Mouse (Mus musculus) neutrophil, adult 5-6 weeks (primary cell): ENCODE results near the gene Ddx54. TPM values are rescaled to one million over a fixed set of nuclear protein-coding genes. Genes with fewer than 3 reads are reported as not detected.

Experiments
- ATAC-seq: fragments of 151-379, 151-347 bp; 2 replicates; pipeline ENCODE4 v1.8.0; 2017; ENCODE audit warnings: mild to moderate bottlenecking, moderate TSS enrichment; ENCODE audit not compliant: insufficient number of reproducible peaks, poor library complexity, low FRiP score, severe bottlenecking; ENCODE audit errors: extremely low read depth
- total RNA-seq: library from RNA; stranded (forward); fragments of 200-1000 nt; gene quantifications from 2 replicates; pipeline ENCODE4 v1.2.3, GENCODE M21; 2017

Gene Ddx54
- total RNA-seq, 1 experiment from 2014 or later, result 61.8 TPM

- ATAC-seq, result no peak
These were observed 18.6 kb downstream of the Ddx54 start for GRCm38 (mm10) chr5:120631128-120631527.

DNA sequence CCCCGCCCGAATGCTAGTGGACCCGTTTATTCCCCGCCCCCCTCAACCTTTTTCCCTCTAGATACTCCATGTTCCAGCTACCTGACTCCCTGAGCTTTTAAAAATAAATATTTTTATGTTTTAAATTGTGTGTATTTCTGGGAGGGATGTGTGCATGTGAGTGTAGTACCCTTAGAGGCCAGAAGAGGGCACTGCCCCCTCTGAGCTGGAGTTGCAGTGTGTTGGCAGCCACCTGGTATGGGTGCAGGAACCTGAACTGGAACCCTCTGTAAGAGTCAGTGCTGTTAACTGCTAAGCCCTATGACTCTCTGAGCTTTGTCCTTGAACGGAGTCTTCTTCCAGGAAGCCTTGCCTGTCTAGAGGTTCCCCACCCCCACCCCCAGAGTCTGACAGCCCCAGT is 19.4 kb downstream of the Ddx54 start:
- ATAC-seq, result no peak

GRCm38 (mm10) chr5:120634131-120634530 is 21.6 kb downstream of the Ddx54 start, which contains the start of gene Cfap73:
TSS of gene Cfap73 (minus strand) at chr5:120634235.
- ATAC-seq, result no peak

DNA sequence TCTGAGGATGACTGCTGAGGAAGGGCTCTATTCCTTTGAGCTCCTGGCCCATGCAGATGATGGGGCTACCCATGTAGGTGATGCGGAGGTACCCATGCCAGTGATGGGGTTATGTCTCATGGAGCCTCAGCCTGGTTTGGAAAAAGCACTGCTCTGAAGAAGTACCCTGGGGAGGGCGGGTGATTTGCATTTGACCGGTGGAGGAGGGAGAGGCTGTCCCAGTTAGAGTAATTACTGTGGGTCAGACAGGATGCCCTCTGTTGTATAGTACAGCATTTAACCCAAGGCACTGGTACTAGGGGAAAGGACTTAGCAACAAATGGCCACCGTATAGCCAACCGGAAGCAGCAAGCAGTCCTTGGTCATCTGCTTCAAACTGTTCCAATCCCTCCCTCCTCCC is 22.3 kb downstream of the Ddx54 start:
- ATAC-seq, result 0 out of 2 replicates have a peak, but pooled peaks have one; percentile 14

DNA sequence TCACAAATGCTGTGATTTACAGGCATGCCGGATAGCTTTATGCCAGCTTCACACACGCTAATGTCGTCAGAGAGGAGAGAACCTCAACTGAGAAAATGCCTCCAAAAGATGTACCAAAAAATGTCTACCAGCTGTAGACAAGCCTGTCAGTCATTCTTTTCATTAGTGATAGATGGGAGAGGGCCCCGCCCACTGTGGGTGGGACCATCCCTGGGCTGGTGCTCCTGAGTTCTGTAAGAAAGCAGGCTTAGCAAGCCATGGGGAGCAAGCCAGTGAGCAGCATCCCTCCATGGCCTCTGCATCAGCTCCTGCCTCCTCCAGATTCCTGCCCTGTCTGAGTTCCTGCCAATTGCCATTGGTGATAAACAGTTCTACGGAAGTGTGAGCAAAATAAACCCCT is 23.1 kb downstream of the Ddx54 start:
- no peak for ATAC-seq

DNA sequence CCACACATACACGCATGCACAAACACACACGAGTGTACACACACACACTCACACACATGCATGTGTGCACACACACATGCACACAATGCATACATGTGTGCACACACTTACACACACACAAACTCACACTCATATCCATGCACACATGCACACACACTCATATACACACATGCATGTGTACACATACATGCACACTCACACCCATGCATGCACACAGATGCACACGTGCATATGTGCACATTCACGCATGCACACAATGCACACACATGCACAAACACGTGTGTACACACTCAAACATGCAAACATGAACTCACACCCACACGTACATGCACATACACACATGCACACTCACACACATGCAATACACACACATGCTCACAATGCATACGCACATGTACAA is 27.6 kb downstream of the Ddx54 start:
- ATAC-seq, result no peak

GRCm38 (mm10) chr5:120643365-120644085 is 31.0 kb downstream of the Ddx54 start:
- no peak for ATAC-seq

DNA sequence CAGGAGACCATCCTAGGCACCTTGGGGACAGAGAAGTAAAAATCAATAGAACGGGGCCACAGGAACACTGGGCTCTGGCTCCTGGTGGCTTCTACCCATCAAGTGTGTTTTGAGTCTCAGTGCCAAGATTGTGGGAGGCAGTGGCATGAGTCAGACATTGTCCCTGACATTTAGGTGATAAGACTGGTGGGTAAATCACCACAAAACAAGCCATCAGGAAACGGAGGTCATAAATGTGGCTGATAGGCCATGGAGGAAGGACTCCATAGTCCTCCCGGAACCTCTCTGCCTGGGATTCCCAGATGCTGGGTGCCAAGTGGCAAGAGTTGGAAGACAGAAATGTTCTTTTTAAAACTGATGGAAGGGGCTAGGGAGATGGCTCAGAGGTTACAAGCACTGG is 31.7 kb downstream of the Ddx54 start:
- no peak for ATAC-seq

GRCm38 (mm10) chr5:120645851-120646250 is 33.3 kb downstream of the Ddx54 start:
- no peak for ATAC-seq

GRCm38 (mm10) chr5:120647361-120647760 is 34.8 kb downstream of the Ddx54 start:
- ATAC-seq, result no peak

- ATAC-seq, result no peak
These were observed 35.4 kb downstream of the Ddx54 start for GRCm38 (mm10) chr5:120647814-120648491.

GRCm38 (mm10) chr5:120648569-120649373 is 36.2 kb downstream of the Ddx54 start, which contains the start of gene Rasal1:
TSS of gene Rasal1 (plus strand) at chr5:120648812.
- ATAC-seq, result peak; percentile 65

GRCm38 (mm10) chr5:120649374-120649933 is 36.9 kb downstream of the Ddx54 start:
- 0 out of 2 replicates have a peak, but pooled peaks have one; percentile 11 for ATAC-seq

DNA sequence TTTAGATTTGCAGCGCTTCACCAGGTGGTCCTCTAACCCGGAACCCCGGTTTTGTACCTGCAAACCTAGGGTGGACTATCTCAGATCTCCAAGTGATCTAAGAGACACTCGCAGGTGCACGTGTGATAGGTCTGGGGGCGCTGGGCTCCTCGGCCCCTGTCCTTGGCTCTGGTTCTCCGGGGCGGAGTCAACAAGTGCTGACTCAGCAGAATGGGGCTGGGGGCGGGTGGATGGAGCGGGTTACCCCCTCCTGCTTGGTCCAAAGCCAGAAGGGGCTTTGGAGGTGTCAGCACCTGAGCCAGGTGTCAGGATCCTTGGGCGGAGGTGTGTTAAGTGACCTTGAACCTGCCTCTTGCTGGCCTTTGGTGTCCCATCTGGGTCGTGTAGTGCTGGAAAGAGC is 37.4 kb downstream of the Ddx54 start:
- ATAC-seq, result no peak

- ATAC-seq, result no peak
These were observed 38.7 kb downstream of the Ddx54 start for GRCm38 (mm10) chr5:120651230-120651629.

DNA sequence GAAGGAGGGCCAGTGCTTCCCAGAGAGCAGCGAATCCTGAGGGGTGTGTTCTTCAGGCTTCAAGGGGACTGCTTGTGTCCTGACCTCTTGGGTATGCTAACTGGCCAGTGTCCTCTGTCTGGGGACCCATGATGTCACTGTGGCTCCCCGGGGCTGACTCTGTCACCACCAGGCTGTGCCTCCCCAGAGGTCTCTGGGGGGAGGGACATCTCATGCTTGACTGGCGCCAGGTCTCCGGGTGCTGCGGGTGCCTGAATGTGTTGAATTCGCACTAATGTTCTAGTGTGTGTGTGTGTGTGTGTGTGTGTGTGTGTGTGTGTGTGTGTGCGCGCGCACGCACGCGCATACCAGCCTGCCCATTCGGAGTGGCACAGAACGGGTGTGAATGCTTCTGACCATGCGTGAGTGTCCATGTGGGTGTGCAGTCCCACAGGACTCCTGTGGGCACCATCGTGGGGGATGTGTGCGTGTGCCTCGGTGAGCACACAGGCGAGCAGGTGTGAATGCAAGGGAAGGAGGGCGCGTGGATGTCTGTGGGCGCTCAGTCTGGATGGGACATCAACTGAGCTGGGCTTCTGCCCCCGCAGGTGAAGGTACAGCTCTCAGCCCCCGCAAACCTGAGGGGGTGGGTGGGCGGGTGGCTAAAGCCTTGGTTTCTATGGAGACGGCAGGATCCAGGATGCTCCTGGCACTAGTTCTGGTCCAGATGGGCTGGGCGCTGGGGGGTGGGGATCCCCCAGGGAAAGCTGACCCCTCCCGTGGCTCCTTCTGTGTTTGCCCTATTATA is 40.6 kb downstream of the Ddx54 start:
- ATAC-seq, result no peak

DNA sequence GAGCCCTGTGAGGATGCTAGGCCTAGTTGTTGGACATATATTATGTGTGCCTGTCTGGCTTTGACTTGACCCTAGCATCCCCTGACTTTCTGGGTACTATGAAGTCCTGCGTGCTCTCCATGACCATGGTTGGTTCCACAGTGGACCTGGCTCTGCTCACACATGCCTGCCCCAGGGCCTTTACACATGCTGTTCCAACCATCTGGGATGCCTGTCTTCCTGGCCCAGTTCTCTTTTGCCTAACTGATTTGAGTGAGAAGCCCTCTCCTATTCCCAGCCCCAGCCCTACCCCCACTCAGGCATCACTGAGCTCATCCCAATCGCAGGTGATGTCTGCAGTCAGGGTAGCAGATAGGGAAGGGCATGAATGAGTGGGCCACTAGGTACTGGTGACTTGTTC is 41.3 kb downstream of the Ddx54 start:
- ATAC-seq, result no peak

- ATAC-seq, result no peak
These were observed 43.8 kb downstream of the Ddx54 start for GRCm38 (mm10) chr5:120656281-120656751.
